Mouse (Mus musculus) kidney, adult 9 months (tissue): ENCODE data around the gene Fam122b.

Source experiments
- DNase-seq: peaks from one replicate; pipeline ENCODE4 v3.0.0; 2022

Fam122b gene

DNA sequence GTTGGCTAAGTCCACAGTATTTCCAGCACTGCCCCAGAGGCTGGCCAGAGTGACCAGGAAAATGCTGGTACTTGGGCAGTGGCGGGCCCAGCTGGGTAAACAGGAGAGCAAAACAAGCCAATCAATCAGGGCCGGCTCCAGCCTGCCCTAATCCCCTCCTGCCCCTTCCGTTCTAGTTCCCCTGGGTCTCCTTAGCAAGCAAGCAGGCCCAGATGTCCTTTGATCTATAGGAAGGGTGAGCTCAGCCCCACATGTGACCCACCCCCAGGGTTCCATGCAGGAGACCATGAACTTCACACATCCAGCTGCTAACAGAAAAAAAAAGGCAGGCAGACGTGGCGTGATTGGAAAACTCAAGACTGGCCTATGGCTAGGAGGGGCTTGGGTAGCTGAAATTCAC is 73.2 kb downstream of the Fam122b start:
- DNase-seq = no peak
